Mouse (Mus musculus) forebrain, embryonic 12.5 days (tissue): ENCODE measurements around the gene Zc2hc1b. TPM values are rescaled to one million over a fixed set of nuclear protein-coding genes. Genes with fewer than 3 reads are reported as not detected.

Experiments
- ATAC-seq: fragments of 200-750 bp; cut with Nextera tagmentation; 2 replicates; pipeline ENCODE4 v1.8.0; 2017; ENCODE audit warnings: moderate TSS enrichment; ENCODE audit not compliant: low FRiP score
- H3K27ac ChIP-seq: fragments of 300-500 bp; sonication (generic); 2 replicates; pipeline ENCODE4 v1.5.1; 2016; ENCODE audit warnings: mild to moderate bottlenecking
- H3K27me3 ChIP-seq: fragments of 300-500 bp; sonication (generic); 2 replicates; pipeline ENCODE4 v1.6.1; 2016; ENCODE audit warnings: mild to moderate bottlenecking
- H3K36me3 ChIP-seq: fragments of 300-500 bp; sonication (generic); replicated peaks from 2 replicates; pipeline ENCODE4 v1.6.1; 2016; ENCODE audit warnings: mild to moderate bottlenecking
- H3K4me1 ChIP-seq: fragments of 300-500 bp; sonication (generic); 2 replicates; pipeline ENCODE4 v1.6.1; 2016
- H3K4me2 ChIP-seq: fragments of 300-500 bp; sonication (generic); 2 replicates; pipeline ENCODE4 v1.6.1; 2016; ENCODE audit warnings: mild to moderate bottlenecking, moderate library complexity
- H3K4me3 ChIP-seq: fragments of 300-500 bp; sonication (generic); replicated peaks from 2 replicates; pipeline ENCODE4 v1.5.1; 2016; ENCODE audit warnings: mild to moderate bottlenecking
- H3K9ac ChIP-seq: fragments of 300-500 bp; sonication (generic); 2 replicates; pipeline ENCODE4 v1.6.1; 2016; ENCODE audit warnings: mild to moderate bottlenecking
- H3K9me3 ChIP-seq: fragments of 300-500 bp; sonication (generic); 2 replicates; pipeline ENCODE4 v1.6.1; 2016
- WGBS: fragments of 180-500 bp; shearing (Covaris S2); methylation state at CpG from one replicate; pipeline ENCODE4 v1.1.7; 2016; 5-methylcytosine and 5-hydroxymethylcytosine counted together
- polyA plus RNA-seq: library from polyadenylated mRNA; unstranded; fragments of >200 nt; fragmentation: Nextera tagmentation; extraction: Ambion mirVana; gene quantifications from 2 replicates; pipeline ENCODE4 v1.2.1, GENCODE M21; 2016

Zc2hc1b gene
- polyA plus RNA-seq, 1 experiment from 2014 or later = not detected

DNA sequence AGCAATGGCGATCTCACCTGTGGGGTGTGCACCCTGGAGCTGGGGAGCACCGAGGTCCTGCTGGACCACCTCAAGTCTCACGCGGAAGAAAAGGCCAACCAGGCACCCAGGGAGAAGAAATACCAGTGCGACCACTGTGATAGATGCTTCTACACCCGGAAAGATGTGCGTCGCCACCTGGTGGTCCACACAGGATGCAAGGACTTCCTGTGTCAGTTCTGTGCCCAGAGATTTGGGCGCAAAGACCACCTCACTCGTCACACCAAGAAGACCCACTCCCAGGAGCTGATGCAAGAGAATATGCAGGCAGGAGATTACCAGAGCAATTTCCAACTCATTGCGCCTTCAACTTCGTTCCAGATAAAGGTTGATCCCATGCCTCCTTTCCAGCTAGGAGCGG is 50.5 kb downstream of the Zc2hc1b start:
- Histone ChIP-seq H3K4me3 (no peak overlapping the region), H3K9me3 (no peaks in the 10 kb centered on the region), H3K36me3 (peaks cover 37% of the 10 kb centered on the region), H3K27ac (no peak overlapping the region), H3K4me1 (peaks cover 8% of the 10 kb centered on the region; the same call in 1 of the 2 replicates), H3K4me2 (no peak overlapping the region), H3K27me3 (no peaks in the 10 kb centered on the region), H3K9ac (no peak overlapping the region)
- ATAC-seq = no peak
- WGBS = 77% methylated on average over 13 of the region's 13 CpGs

- peaks cover 8% of the 10 kb centered on the region; the same call in 1 of the 2 replicates for H3K4me1 ChIP-seq
- H3K4me3 ChIP-seq = no peak overlapping the region
- no peak overlapping the region for H3K27ac ChIP-seq
- H3K27me3 ChIP-seq = no peaks in the 10 kb centered on the region
- peaks cover 37% of the 10 kb centered on the region for H3K36me3 ChIP-seq
- H3K4me2 ChIP-seq = no peak overlapping the region
- WGBS = 66% methylated on average over 3 of the region's 3 CpGs
- H3K9ac ChIP-seq = no peak overlapping the region
- no peaks in the 10 kb centered on the region for H3K9me3 ChIP-seq
- no peak for ATAC-seq
Measured at GRCm38 (mm10) chr10:13125811-13126210, 52.0 kb downstream of the Zc2hc1b start.

GRCm38 (mm10) chr10:13119300-13119699 is 58.5 kb downstream of the Zc2hc1b start:
- H3K27me3 ChIP-seq = no peaks in the 10 kb centered on the region
- no peak overlapping the region for H3K4me2 ChIP-seq
- ATAC-seq = no peak
- no peaks in the 10 kb centered on the region; the same call in 1 of the 2 replicates for H3K36me3 ChIP-seq
- H3K27ac ChIP-seq = peak overlapping the region; percentile 75; the same call in 1 of the 2 replicates
- H3K4me1 ChIP-seq = peaks cover 51% of the 10 kb centered on the region
- H3K9me3 ChIP-seq = no peaks in the 10 kb centered on the region
- H3K4me3 ChIP-seq = no peak overlapping the region
- H3K9ac ChIP-seq = no peak overlapping the region
- WGBS = 33% methylated on average over 1 of the region's 2 CpGs

- Histone ChIP-seq H3K27ac (peak overlapping the region; percentile 75), H3K9ac (no peak overlapping the region), H3K36me3 (no peaks in the 10 kb centered on the region; the same call in 1 of the 2 replicates), H3K4me1 (peaks cover 55% of the 10 kb centered on the region), H3K4me2 (no peak overlapping the region), H3K4me3 (no peak overlapping the region), H3K9me3 (no peaks in the 10 kb centered on the region), H3K27me3 (no peaks in the 10 kb centered on the region)
- WGBS = 13% methylated on average over 5 of the region's 5 CpGs
- ATAC-seq = 0 out of 2 replicates have a peak, but pooled peaks have one; percentile 2
Measured at GRCm38 (mm10) chr10:13118770-13119102, 59.1 kb downstream of the Zc2hc1b start.

DNA sequence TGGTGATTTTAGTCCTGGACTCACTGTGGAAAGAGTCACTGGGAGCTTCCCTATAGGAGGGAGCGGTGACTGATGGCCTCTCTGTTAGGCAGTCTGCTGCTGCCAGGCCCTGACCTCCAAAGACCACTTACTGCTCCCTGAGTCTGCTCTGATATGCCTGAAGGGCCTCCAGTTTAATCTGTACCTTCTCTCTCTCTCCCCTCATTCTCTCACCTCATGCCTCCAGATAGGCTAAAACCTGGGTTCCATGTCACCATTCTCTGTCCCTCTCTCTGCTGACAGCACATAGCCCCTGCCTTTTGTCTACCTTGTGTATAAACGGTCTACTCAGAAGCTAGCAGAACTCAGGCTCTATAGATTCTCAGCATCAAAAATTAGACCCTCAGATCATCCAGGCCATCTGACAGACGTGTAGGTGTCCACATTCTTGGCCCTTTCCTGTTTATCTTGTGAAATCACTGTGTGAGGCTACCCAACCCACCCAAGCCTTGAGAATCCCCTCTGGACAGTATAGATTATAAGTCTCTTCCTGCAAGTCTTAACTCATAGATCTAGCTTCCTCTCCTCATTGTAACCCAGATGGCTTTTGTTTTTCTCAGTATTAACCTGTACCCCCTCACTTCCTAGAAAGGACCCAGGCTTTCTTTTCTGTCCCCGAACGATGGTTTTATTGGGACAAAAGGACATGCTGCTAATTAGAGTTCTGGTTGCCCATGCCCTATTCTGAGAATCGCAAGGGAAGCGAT is 59.6 kb downstream of the Zc2hc1b start:
- Histone ChIP-seq H3K4me3 (no peak overlapping the region), H3K36me3 (no peaks in the 10 kb centered on the region; the same call in 1 of the 2 replicates), H3K9ac (0 out of 2 replicates have a peak overlapping the region, but pooled peaks have one; percentile 21), H3K27ac (peak overlapping the region; percentile 75), H3K27me3 (no peaks in the 10 kb centered on the region), H3K9me3 (no peaks in the 10 kb centered on the region), H3K4me2 (peak overlapping the region; percentile 6; the same call in 1 of the 2 replicates), H3K4me1 (peaks cover 60% of the 10 kb centered on the region)
- 13% methylated on average over 7 of the region's 7 CpGs for WGBS
- ATAC-seq = no peak

DNA sequence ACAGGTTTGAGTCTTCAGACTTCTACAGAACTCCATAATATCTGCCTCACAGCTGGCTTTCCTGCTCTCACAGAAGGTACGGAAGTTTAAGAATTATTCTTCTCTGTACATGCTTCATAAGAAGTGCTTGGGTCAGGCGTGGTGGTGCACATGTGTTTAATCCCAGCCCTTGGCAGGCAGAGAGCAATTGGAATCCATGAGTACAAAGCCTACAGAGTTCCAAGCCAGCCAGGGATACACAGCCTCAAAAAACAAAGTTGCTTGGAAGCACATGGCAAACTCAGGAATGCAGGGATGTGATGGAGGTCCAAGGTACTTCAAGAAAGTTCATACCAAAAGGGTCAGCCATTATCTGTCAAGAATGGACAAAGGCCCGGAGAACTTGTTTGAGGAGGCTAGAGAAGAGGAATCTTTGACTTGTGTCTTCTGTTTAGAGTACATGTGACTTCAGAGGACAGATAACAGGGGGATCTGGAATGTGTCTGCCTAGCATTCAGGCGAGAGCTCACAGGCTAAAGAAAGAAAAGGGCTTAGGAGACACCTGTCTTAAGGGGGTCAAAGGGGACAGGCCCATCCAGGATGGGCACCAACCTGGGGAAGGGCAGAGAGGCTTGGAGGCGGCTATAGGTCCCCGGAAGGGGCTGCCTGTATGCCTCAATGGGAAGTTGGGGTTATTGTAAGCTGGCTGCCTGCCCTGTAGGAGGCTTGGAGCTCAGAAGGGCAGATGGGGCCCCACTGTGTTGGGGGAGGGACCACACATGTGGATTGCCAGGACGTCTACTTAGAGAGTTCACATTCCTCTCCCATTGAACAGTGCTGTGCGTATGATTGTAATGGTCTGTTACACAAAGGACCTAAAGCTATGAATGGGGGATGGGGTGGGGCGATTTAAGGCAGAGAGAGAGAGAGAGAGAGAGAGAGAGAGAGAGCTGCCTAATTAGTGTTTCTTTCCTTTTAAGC is 60.8 kb downstream of the Zc2hc1b start:
- no peak overlapping the region for H3K4me3 ChIP-seq
- H3K4me1 ChIP-seq = peaks cover 72% of the 10 kb centered on the region
- 19% methylated on average over 9 of the region's 9 CpGs for WGBS

GRCm38 (mm10) chr10:13115030-13115429 is 62.8 kb downstream of the Zc2hc1b start:
- no peak overlapping the region for H3K4me3 ChIP-seq
- peak overlapping the region; percentile 84 for H3K27ac ChIP-seq
- H3K9ac ChIP-seq = no peak overlapping the region
- peaks cover 84% of the 10 kb centered on the region for H3K4me1 ChIP-seq
- H3K4me2 ChIP-seq = peak overlapping the region; percentile 19; the same call in 1 of the 2 replicates
- peak; percentile 53 for ATAC-seq
- H3K9me3 ChIP-seq = no peaks in the 10 kb centered on the region
- H3K27me3 ChIP-seq = no peaks in the 10 kb centered on the region
- H3K36me3 ChIP-seq = no peaks in the 10 kb centered on the region; the same call in 1 of the 2 replicates
- WGBS = 4% methylated on average over 4 of the region's 4 CpGs

More for the DNA sequence above, 60.8 kb downstream of the Zc2hc1b start:
- H3K4me2 ChIP-seq = no peak overlapping the region
- no peak overlapping the region for H3K9ac ChIP-seq
- no peaks in the 10 kb centered on the region for H3K9me3 ChIP-seq
- peak overlapping the region; percentile 80 for H3K27ac ChIP-seq
- peak; percentile 88 for ATAC-seq
- no peaks in the 10 kb centered on the region for H3K27me3 ChIP-seq
- H3K36me3 ChIP-seq = no peaks in the 10 kb centered on the region; the same call in 1 of the 2 replicates

DNA sequence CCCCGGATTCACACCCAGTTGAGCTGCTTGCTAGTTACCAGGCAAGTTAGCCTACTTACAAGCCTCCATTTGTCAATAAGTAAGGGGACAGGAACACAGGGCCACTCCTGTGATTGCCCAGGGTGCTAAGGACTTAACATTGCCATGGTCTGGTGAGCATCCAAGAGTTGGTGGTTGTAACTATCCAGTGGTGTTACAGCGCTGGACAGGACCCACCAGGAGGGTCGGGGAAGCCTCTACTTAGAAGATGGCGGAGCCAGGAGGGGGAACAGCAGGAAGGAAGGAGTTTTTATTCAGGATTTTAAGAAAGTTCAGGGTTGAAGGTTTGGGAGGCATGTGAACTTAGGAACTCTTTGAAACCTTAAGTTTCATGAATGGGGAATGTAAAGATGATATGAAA is 64.2 kb downstream of the Zc2hc1b start:
- no peak overlapping the region for H3K4me2 ChIP-seq
- H3K4me1 ChIP-seq = peaks cover 90% of the 10 kb centered on the region
- H3K4me3 ChIP-seq = no peak overlapping the region
- H3K27ac ChIP-seq = no peak overlapping the region
- WGBS = 78% methylated on average over 4 of the region's 4 CpGs
- H3K9me3 ChIP-seq = no peaks in the 10 kb centered on the region
- no peaks in the 10 kb centered on the region; the same call in 1 of the 2 replicates for H3K36me3 ChIP-seq
- H3K27me3 ChIP-seq = no peaks in the 10 kb centered on the region
- ATAC-seq = no peak
- no peak overlapping the region for H3K9ac ChIP-seq

DNA sequence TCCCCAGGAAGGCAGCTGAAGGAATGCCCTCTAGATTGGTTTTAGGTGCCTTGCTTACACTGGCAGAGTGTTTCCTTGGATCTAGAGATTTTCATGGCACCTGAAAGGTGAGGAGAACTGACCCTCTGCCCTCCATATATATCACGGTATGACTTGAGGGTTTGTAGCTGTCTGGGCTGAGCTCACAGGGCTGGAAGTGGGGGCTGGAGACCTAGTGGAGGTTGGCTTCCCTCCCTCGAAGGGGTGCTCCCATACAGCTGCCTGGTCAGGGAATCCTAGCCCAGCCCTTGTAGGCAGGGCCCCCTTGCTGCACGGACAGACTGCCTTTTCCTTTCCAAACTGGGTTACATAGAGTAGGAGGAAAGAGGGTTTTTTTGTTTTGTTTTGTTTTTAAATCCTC is 65.0 kb downstream of the Zc2hc1b start:
- H3K27me3 ChIP-seq = no peaks in the 10 kb centered on the region
- 72% methylated on average over 3 of the region's 3 CpGs for WGBS
- no peak overlapping the region for H3K4me2 ChIP-seq
- H3K4me3 ChIP-seq = no peak overlapping the region
- ATAC-seq = no peak
- H3K9me3 ChIP-seq = no peaks in the 10 kb centered on the region
- peaks cover 90% of the 10 kb centered on the region for H3K4me1 ChIP-seq
- no peak overlapping the region for H3K9ac ChIP-seq
- no peaks in the 10 kb centered on the region; the same call in 1 of the 2 replicates for H3K36me3 ChIP-seq
- no peak overlapping the region for H3K27ac ChIP-seq

GRCm38 (mm10) chr10:13109781-13110180 is 68.0 kb downstream of the Zc2hc1b start:
- peaks cover 77% of the 10 kb centered on the region for H3K4me1 ChIP-seq
- WGBS = 56% methylated on average over 1 of the region's 1 CpGs

GRCm38 (mm10) chr10:13108847-13109246 is 69.0 kb downstream of the Zc2hc1b start:
- no peak overlapping the region for H3K9ac ChIP-seq
- no peak overlapping the region for H3K4me3 ChIP-seq
- H3K36me3 ChIP-seq = no peaks in the 10 kb centered on the region; the same call in 1 of the 2 replicates
- H3K4me1 ChIP-seq = peaks cover 68% of the 10 kb centered on the region
- no peak for ATAC-seq
- H3K27me3 ChIP-seq = no peaks in the 10 kb centered on the region
- 9% methylated on average over 4 of the region's 4 CpGs for WGBS
- peak overlapping the region; percentile 83 for H3K27ac ChIP-seq
- no peaks in the 10 kb centered on the region for H3K9me3 ChIP-seq
- H3K4me2 ChIP-seq = peak overlapping the region; percentile 17; the same call in 1 of the 2 replicates

More at GRCm38 (mm10) chr10:13109781-13110180, 68.0 kb downstream of the Zc2hc1b start:
- Histone ChIP-seq H3K9ac (no peak overlapping the region), H3K9me3 (no peaks in the 10 kb centered on the region), H3K36me3 (no peaks in the 10 kb centered on the region; the same call in 1 of the 2 replicates), H3K27me3 (no peaks in the 10 kb centered on the region), H3K4me3 (no peak overlapping the region), H3K4me2 (no peak overlapping the region; the same call in 1 of the 2 replicates), H3K27ac (peak overlapping the region; percentile 83)
- no peak for ATAC-seq

- H3K4me1 ChIP-seq = peaks cover 62% of the 10 kb centered on the region
- H3K9me3 ChIP-seq = no peaks in the 10 kb centered on the region
- no peaks in the 10 kb centered on the region for H3K27me3 ChIP-seq
- H3K4me2 ChIP-seq = no peak overlapping the region
- WGBS = 2% methylated on average over 7 of the region's 7 CpGs
- no peaks in the 10 kb centered on the region; the same call in 1 of the 2 replicates for H3K36me3 ChIP-seq
- H3K9ac ChIP-seq = no peak overlapping the region
- ATAC-seq = peak; percentile 90
- H3K27ac ChIP-seq = peak overlapping the region; percentile 83
- H3K4me3 ChIP-seq = no peak overlapping the region
Measured at GRCm38 (mm10) chr10:13108021-13108548, 69.7 kb downstream of the Zc2hc1b start.
